Mouse (Mus musculus): ENCODE measurements around the gene Syndig1l.

Gene Syndig1l

GRCm38 (mm10) chr12:84698319-84699081 lies at the start of gene Syndig1l:
TSS of gene Syndig1l (minus strand) at chr12:84698831.
- peak; percentile 78 for DNase-seq (ENCODE audit: low spot score)

- DNase-seq (ENCODE audit: low spot score), result no peak
These were observed 49.5 kb upstream of the Syndig1l start for GRCm38 (mm10) chr12:84748134-84748533.

GRCm38 (mm10) chr12:84745700-84746099 lies 47.1 kb upstream of the Syndig1l start:
- DNase-seq (ENCODE audit: low spot score), result no peak

GRCm38 (mm10) chr12:84743496-84743895 lies 44.9 kb upstream of the Syndig1l start:
- no peak for DNase-seq (ENCODE audit: low spot score)

- no peak for DNase-seq (ENCODE audit: low spot score)
These were observed 34.7 kb upstream of the Syndig1l start for GRCm38 (mm10) chr12:84733366-84733765.

GRCm38 (mm10) chr12:84728421-84728820 lies 29.8 kb upstream of the Syndig1l start:
- DNase-seq (ENCODE audit: low spot score), result no peak

GRCm38 (mm10) chr12:84727434-84727833 lies 28.8 kb upstream of the Syndig1l start:
- no peak for DNase-seq (ENCODE audit: low spot score)

- DNase-seq (ENCODE audit: low spot score), result no peak
These were observed 28.4 kb upstream of the Syndig1l start for GRCm38 (mm10) chr12:84726986-84727385.

GRCm38 (mm10) chr12:84726391-84726790 lies 27.8 kb upstream of the Syndig1l start:
- no peak for DNase-seq (ENCODE audit: low spot score)

GRCm38 (mm10) chr12:84718462-84719244 lies 20.0 kb upstream of the Syndig1l start:
- no peak for DNase-seq (ENCODE audit: low spot score)

GRCm38 (mm10) chr12:84714578-84714977 lies 15.9 kb upstream of the Syndig1l start:
- DNase-seq (ENCODE audit: low spot score), result no peak

GRCm38 (mm10) chr12:84709842-84710439 lies 11.3 kb upstream of the Syndig1l start:
- DNase-seq (ENCODE audit: low spot score), result no peak

- no peak for DNase-seq (ENCODE audit: low spot score)
These were observed 9.2 kb upstream of the Syndig1l start for GRCm38 (mm10) chr12:84707804-84708203.

GRCm38 (mm10) chr12:84706886-84707285 lies 8.3 kb upstream of the Syndig1l start:
- DNase-seq (ENCODE audit: low spot score), result no peak

- no peak for DNase-seq (ENCODE audit: low spot score)
These were observed 4.0 kb upstream of the Syndig1l start for GRCm38 (mm10) chr12:84702586-84702985.

- no peak for DNase-seq (ENCODE audit: low spot score)
These were observed 6.5 kb downstream of the Syndig1l start for GRCm38 (mm10) chr12:84692141-84692540.

GRCm38 (mm10) chr12:84691347-84691746 lies 7.3 kb downstream of the Syndig1l start:
- no peak for DNase-seq (ENCODE audit: low spot score)

GRCm38 (mm10) chr12:84689051-84689450 lies 9.6 kb downstream of the Syndig1l start:
- no peak for DNase-seq (ENCODE audit: low spot score)

- DNase-seq (ENCODE audit: low spot score), result no peak
These were observed 11.1 kb downstream of the Syndig1l start for GRCm38 (mm10) chr12:84687531-84687930.

- DNase-seq (ENCODE audit: low spot score), result no peak
These were observed 12.5 kb downstream of the Syndig1l start for GRCm38 (mm10) chr12:84686176-84686575.

- DNase-seq (ENCODE audit: low spot score), result no peak
These were observed 14.1 kb downstream of the Syndig1l start for GRCm38 (mm10) chr12:84684569-84684968.

GRCm38 (mm10) chr12:84676011-84676410 lies 22.6 kb downstream of the Syndig1l start:
- DNase-seq (ENCODE audit: low spot score), result no peak

Measured in retina, embryonic 14.5 days (tissue).